In the genomic region with DNA sequence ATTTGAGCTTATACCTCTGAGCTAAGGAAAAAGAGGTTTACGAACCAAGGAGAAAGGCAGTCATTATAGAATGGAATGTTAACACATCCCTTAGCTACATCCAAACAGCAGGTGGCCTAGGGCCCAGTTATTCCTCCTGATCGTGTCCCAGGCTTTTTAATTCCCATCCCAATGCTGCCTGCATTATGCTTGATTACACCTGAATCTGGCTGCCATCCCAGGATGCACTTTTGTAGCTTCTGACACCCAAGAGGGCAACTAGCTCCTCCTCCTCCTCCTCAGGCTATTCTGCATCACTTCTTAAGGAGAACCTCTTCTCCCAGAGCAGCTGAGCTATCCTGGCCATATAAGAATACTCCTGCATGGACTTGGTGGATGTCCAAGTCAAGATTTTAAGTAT, we compare ENCODE assay signal across 24 mouse cellular contexts.
DNase-seq lines count a peak whose midpoint lies in the region; ATAC-seq and TF ChIP-seq lines count a peak whose summit lies in the region.
"Had no signal": no experiment of that assay in that cellular context is flagged by ENCODE, and none has a peak within 500 bp of the region (broad histone marks: within the 10 kb centered on the region; RNA-seq: fewer than 3 reads in every experiment).

No protein-coding gene starts in this region.

- ATAC-seq in limb, embryonic 13.5 days (ENCODE audit: low FRiP score, low read depth) = peak; percentile 48; the same call in 1 of the 2 replicates
- ATAC-seq in limb, embryonic 14.5 days (ENCODE audit: low FRiP score, low read depth) = peak; percentile 68
- ATAC-seq: activated CD4-positive, CD25-positive, alpha-beta regulatory T cell, adult 4 months; forebrain, postnatal 0 days; intestine, postnatal 0 days; Patski had no signal

- no peak for TF ChIP-seq POLR2A in brain, embryonic 14.5 days (IDR thresholded peaks at IDR 0.05; ENCODE audit: borderline replicate concordance, extremely low read depth, insufficient read depth, insufficient read length, poor library complexity, severe bottlenecking)
- TF ChIP-seq POLR2A in limb, embryonic 14.5 days (IDR thresholded peaks at IDR 0.05; ENCODE audit: borderline replicate concordance, extremely low read depth, insufficient read depth, insufficient read length) = no peak

- no peak overlapping the region for H3K9ac ChIP-seq in limb, embryonic 13.5 days
- H3K9ac ChIP-seq in limb, embryonic 14.5 days (ENCODE audit: low read depth, low read length, severe bottlenecking) = no peak overlapping the region
- H3K9ac ChIP-seq: embryonic facial prominence, embryonic 12.5 days; forebrain, embryonic 12.5 days; forebrain, postnatal 0 days; heart, embryonic 15.5 days; hindbrain, embryonic 14.5 days had no signal

- 0 out of 2 replicates have a peak, but pooled peaks cover 3% of the 10 kb centered on the region for H3K4me1 ChIP-seq in limb, embryonic 13.5 days
- no peaks in the 10 kb centered on the region for H3K4me1 ChIP-seq in limb, embryonic 10.5 days
- H3K4me1 ChIP-seq in limb, embryonic 14.5 days (ENCODE audit: control insufficient read depth, insufficient read depth, low read length) = no peaks in the 10 kb centered on the region
- H3K4me1 ChIP-seq: embryonic facial prominence, embryonic 12.5 days; forebrain, embryonic 12.5 days; heart, embryonic 15.5 days had no signal

- no peak overlapping the region for H3K27ac ChIP-seq in limb, embryonic 13.5 days
- H3K27ac ChIP-seq in limb, embryonic 10.5 days = no peak overlapping the region
- H3K27ac ChIP-seq in limb, embryonic 14.5 days (replicated peaks; ENCODE audit: low read depth, low read length) = no peak overlapping the region
- H3K27ac ChIP-seq: embryonic facial prominence, embryonic 12.5 days; forebrain, embryonic 12.5 days; heart, adult 2 months; heart, embryonic 15.5 days; hindbrain, embryonic 14.5 days had no signal

- H3K4me3 ChIP-seq in limb, embryonic 13.5 days = no peak overlapping the region
- H3K4me3 ChIP-seq in limb, embryonic 10.5 days = no peak overlapping the region
- no peak overlapping the region for H3K4me3 ChIP-seq in limb, embryonic 14.5 days (replicated peaks; ENCODE audit: low read length)
- H3K4me3 ChIP-seq: embryonic facial prominence, embryonic 12.5 days; forebrain, embryonic 12.5 days; heart, adult 2 months; heart, embryonic 15.5 days had no signal

- no peaks in the 10 kb centered on the region for H3K36me3 ChIP-seq in limb, embryonic 13.5 days
- no peaks in the 10 kb centered on the region for H3K36me3 ChIP-seq in limb, embryonic 10.5 days
- no peaks in the 10 kb centered on the region for H3K36me3 ChIP-seq in limb, embryonic 14.5 days (ENCODE audit: control insufficient read depth, insufficient read depth, low read length)
- H3K36me3 ChIP-seq: embryonic facial prominence, embryonic 12.5 days; forebrain, embryonic 12.5 days; heart, embryonic 15.5 days had no signal

- TF ChIP-seq CTCF in brain, embryonic 14.5 days (IDR thresholded peaks at IDR 0.05; ENCODE audit: borderline replicate concordance, extremely low read depth, insufficient read depth, insufficient read length) = no peak

- H3K27me3 ChIP-seq in limb, embryonic 13.5 days = no peaks in the 10 kb centered on the region
- H3K27me3 ChIP-seq in limb, embryonic 10.5 days (ENCODE audit: low read depth, poor library complexity, severe bottlenecking) = no peaks in the 10 kb centered on the region
- H3K27me3 ChIP-seq in limb, embryonic 14.5 days (ENCODE audit: control insufficient read depth, insufficient read depth, low read length) = no peaks in the 10 kb centered on the region
- H3K27me3 ChIP-seq: CH12.LX; embryonic facial prominence, embryonic 12.5 days; forebrain, embryonic 12.5 days; heart, embryonic 15.5 days had no signal

- WGBS in limb, embryonic 13.5 days = 41% methylated on average over 2 of the region's 2 CpGs
- 61% methylated on average over 2 of the region's 2 CpGs for WGBS in limb, embryonic 10.5 days
- WGBS in limb, embryonic 14.5 days = 40% methylated on average over 2 of the region's 2 CpGs

- peak; percentile 57 to 59 for DNase-seq in cerebellum, postnatal 14 days
- DNase-seq in cerebellum, postnatal 4 days (ENCODE audit: low spot score in 2 of 2) = no peak
- DNase-seq in limb, embryonic 10.5 days (ENCODE audit: low spot score) = no peak
- peak; percentile 26 for DNase-seq in brain, embryonic 14.5 days (ENCODE audit: low read depth)
- peak; percentile 40 for DNase-seq in limb, embryonic 14.5 days (ENCODE audit: low spot score)
- DNase-seq in kidney, postnatal 10 days = no peak
- DNase-seq: adrenal gland, adult 2 months; adrenal gland, postnatal 25 days; cerebellum, adult 18-20 months; embryo, embryonic 11 days; forebrain, postnatal 0 days; gastrocnemius, postnatal 14 days; heart, adult 2 months; heart, postnatal 14 days had no signal

- H3K4me2 ChIP-seq in limb, embryonic 13.5 days (replicated peaks) = no peak overlapping the region
- no peak overlapping the region for H3K4me2 ChIP-seq in limb, embryonic 14.5 days (replicated peaks; ENCODE audit: low read depth, low read length, severe bottlenecking)
- H3K4me2 ChIP-seq: embryonic facial prominence, embryonic 12.5 days; forebrain, embryonic 12.5 days; heart, embryonic 11.5 days; heart, embryonic 15.5 days; hindbrain, embryonic 14.5 days had no signal

- H3K9me3 ChIP-seq in limb, embryonic 13.5 days = no peaks in the 10 kb centered on the region
- no peaks in the 10 kb centered on the region for H3K9me3 ChIP-seq in limb, embryonic 10.5 days (replicated peaks)
- no peaks in the 10 kb centered on the region for H3K9me3 ChIP-seq in limb, embryonic 14.5 days (ENCODE audit: control insufficient read depth, low read length)
- H3K9me3 ChIP-seq: embryonic facial prominence, embryonic 12.5 days; forebrain, embryonic 12.5 days; heart, embryonic 15.5 days had no signal

Comparison
In these comparisons a context has a peak if more than half of its experiments do, and no peak if none do; other contexts are left out.
1. DNase-seq: peak in cerebellum, postnatal 14 days (2 of 2), brain, embryonic 14.5 days (single experiment) and limb, embryonic 14.5 days (single experiment); none in cerebellum, postnatal 4 days (0 of 2), limb, embryonic 10.5 days (single experiment) and kidney, postnatal 10 days (single experiment).